Mouse (Mus musculus) forebrain, embryonic 12.5 days (tissue): Measurements from ENCODE around the gene 4930412O13Rik. TPM values are rescaled to one million over a fixed set of nuclear protein-coding genes. Genes with fewer than 3 reads are reported as not detected.

Source experiments
- ATAC-seq: fragments of 200-750 bp; cut with Nextera tagmentation; 2 replicates; pipeline ENCODE4 v1.8.0; 2017; ENCODE audit warnings: moderate TSS enrichment; ENCODE audit not compliant: low FRiP score
- H3K27ac ChIP-seq: fragments of 300-500 bp; sonication (generic); 2 replicates; pipeline ENCODE4 v1.5.1; 2016; ENCODE audit warnings: mild to moderate bottlenecking
- H3K27me3 ChIP-seq: fragments of 300-500 bp; sonication (generic); 2 replicates; pipeline ENCODE4 v1.6.1; 2016; ENCODE audit warnings: mild to moderate bottlenecking
- H3K36me3 ChIP-seq: fragments of 300-500 bp; sonication (generic); replicated peaks from 2 replicates; pipeline ENCODE4 v1.6.1; 2016; ENCODE audit warnings: mild to moderate bottlenecking
- H3K4me1 ChIP-seq: fragments of 300-500 bp; sonication (generic); 2 replicates; pipeline ENCODE4 v1.6.1; 2016
- H3K4me2 ChIP-seq: fragments of 300-500 bp; sonication (generic); 2 replicates; pipeline ENCODE4 v1.6.1; 2016; ENCODE audit warnings: mild to moderate bottlenecking, moderate library complexity
- H3K4me3 ChIP-seq: fragments of 300-500 bp; sonication (generic); replicated peaks from 2 replicates; pipeline ENCODE4 v1.5.1; 2016; ENCODE audit warnings: mild to moderate bottlenecking
- H3K9ac ChIP-seq: fragments of 300-500 bp; sonication (generic); 2 replicates; pipeline ENCODE4 v1.6.1; 2016; ENCODE audit warnings: mild to moderate bottlenecking
- H3K9me3 ChIP-seq: fragments of 300-500 bp; sonication (generic); 2 replicates; pipeline ENCODE4 v1.6.1; 2016
- WGBS: fragments of 180-500 bp; shearing (Covaris S2); methylation state at CpG from one replicate; pipeline ENCODE4 v1.1.7; 2016; 5-methylcytosine and 5-hydroxymethylcytosine counted together
- polyA plus RNA-seq: library from polyadenylated mRNA; unstranded; fragments of >200 nt; fragmentation: Nextera tagmentation; extraction: Ambion mirVana; gene quantifications from 2 replicates; pipeline ENCODE4 v1.2.1, GENCODE M21; 2016

4930412O13Rik gene
- polyA plus RNA-seq, 1 experiment from 2014 or later, result 0.45 TPM

- Histone ChIP-seq H3K4me2 (no peak overlapping the region), H3K9me3 (no peaks in the 10 kb centered on the region), H3K36me3 (no peaks in the 10 kb centered on the region), H3K4me3 (no peak overlapping the region), H3K9ac (no peak overlapping the region), H3K4me1 (peaks cover 16% of the 10 kb centered on the region), H3K27ac (no peak overlapping the region), H3K27me3 (peaks cover 95% of the 10 kb centered on the region)
- WGBS, result 4% methylated on average over 8 of the region's 8 CpGs
- ATAC-seq, result no peak
Observed at GRCm38 (mm10) chr2:9890251-9890650, 9.2 kb downstream of the 4930412O13Rik start.

- Histone ChIP-seq H3K27ac (no peak overlapping the region), H3K36me3 (no peaks in the 10 kb centered on the region), H3K4me2 (no peak overlapping the region), H3K4me1 (peaks cover 22% of the 10 kb centered on the region), H3K9ac (no peak overlapping the region), H3K9me3 (no peaks in the 10 kb centered on the region), H3K4me3 (no peak overlapping the region), H3K27me3 (peaks cover 95% of the 10 kb centered on the region)
- no peak for ATAC-seq
- 3% methylated on average over 5 of the region's 5 CpGs for WGBS
Observed at GRCm38 (mm10) chr2:9890906-9891305, 9.9 kb downstream of the 4930412O13Rik start.

GRCm38 (mm10) chr2:9892541-9892940 is 11.5 kb downstream of the 4930412O13Rik start:
- H3K4me2 ChIP-seq, result no peak overlapping the region
- no peak overlapping the region for H3K4me3 ChIP-seq
- no peaks in the 10 kb centered on the region for H3K9me3 ChIP-seq
- peaks cover 95% of the 10 kb centered on the region for H3K27me3 ChIP-seq
- H3K4me1 ChIP-seq, result peaks cover 31% of the 10 kb centered on the region
- no peak overlapping the region for H3K9ac ChIP-seq
- no peaks in the 10 kb centered on the region for H3K36me3 ChIP-seq
- WGBS, result 4% methylated on average over 7 of the region's 7 CpGs
- no peak for ATAC-seq
- no peak overlapping the region for H3K27ac ChIP-seq

- no peaks in the 10 kb centered on the region for H3K9me3 ChIP-seq
- no peak overlapping the region for H3K4me3 ChIP-seq
- no peak overlapping the region for H3K4me2 ChIP-seq
- H3K27me3 ChIP-seq, result peaks cover 96% of the 10 kb centered on the region
- H3K27ac ChIP-seq, result no peak overlapping the region
- H3K4me1 ChIP-seq, result peaks cover 34% of the 10 kb centered on the region
- no peaks in the 10 kb centered on the region for H3K36me3 ChIP-seq
- peak; percentile 44 for ATAC-seq
- no peak overlapping the region for H3K9ac ChIP-seq
- WGBS, result 7% methylated on average over 6 of the region's 6 CpGs
Observed at GRCm38 (mm10) chr2:9893272-9893953, 12.4 kb downstream of the 4930412O13Rik start.

GRCm38 (mm10) chr2:9894836-9895593 is 14.0 kb downstream of the 4930412O13Rik start:
- Histone ChIP-seq H3K4me1 (peaks cover 30% of the 10 kb centered on the region), H3K9ac (no peak overlapping the region), H3K9me3 (no peaks in the 10 kb centered on the region), H3K27ac (no peak overlapping the region), H3K4me3 (no peak overlapping the region), H3K36me3 (no peaks in the 10 kb centered on the region), H3K27me3 (peaks cover 96% of the 10 kb centered on the region), H3K4me2 (no peak overlapping the region)
- no peak for ATAC-seq
- under 1% methylated on average over 19 of the region's 19 CpGs for WGBS

GRCm38 (mm10) chr2:9896097-9896770 is 15.2 kb downstream of the 4930412O13Rik start:
- Histone ChIP-seq H3K27me3 (peaks cover 90% of the 10 kb centered on the region), H3K4me1 (peaks cover 30% of the 10 kb centered on the region), H3K4me3 (peak overlapping the region; percentile 16; the same call in 1 of the 2 replicates), H3K9ac (no peak overlapping the region), H3K36me3 (no peaks in the 10 kb centered on the region), H3K27ac (no peak overlapping the region), H3K4me2 (peak overlapping the region; percentile 15; the same call in 1 of the 2 replicates), H3K9me3 (no peaks in the 10 kb centered on the region)
- 1% methylated on average over 22 of the region's 22 CpGs for WGBS
- no peak for ATAC-seq

- Histone ChIP-seq H3K27me3 (peaks cover 87% of the 10 kb centered on the region), H3K4me3 (no peak overlapping the region), H3K4me1 (peaks cover 30% of the 10 kb centered on the region), H3K9ac (no peak overlapping the region), H3K27ac (no peak overlapping the region), H3K4me2 (no peak overlapping the region), H3K36me3 (no peaks in the 10 kb centered on the region), H3K9me3 (no peaks in the 10 kb centered on the region)
- peak; percentile 34; the same call in 1 of the 2 replicates for ATAC-seq
- WGBS, result under 1% methylated on average over 8 of the region's 8 CpGs
Observed at GRCm38 (mm10) chr2:9897846-9898245, 16.8 kb downstream of the 4930412O13Rik start.

- Histone ChIP-seq H3K4me3 (no peak overlapping the region), H3K27ac (no peak overlapping the region), H3K27me3 (peaks cover 42% of the 10 kb centered on the region), H3K36me3 (no peaks in the 10 kb centered on the region), H3K9me3 (no peaks in the 10 kb centered on the region), H3K4me1 (no peaks in the 10 kb centered on the region), H3K9ac (no peak overlapping the region), H3K4me2 (no peak overlapping the region)
- WGBS, result 75% methylated on average over 14 of the region's 14 CpGs
- no peak for ATAC-seq
Observed at GRCm38 (mm10) chr2:9903854-9904560, 23.0 kb downstream of the 4930412O13Rik start.

GRCm38 (mm10) chr2:9905995-9906394 is 24.9 kb downstream of the 4930412O13Rik start:
- H3K36me3 ChIP-seq, result no peaks in the 10 kb centered on the region
- no peak for ATAC-seq
- H3K27ac ChIP-seq, result no peak overlapping the region
- H3K4me3 ChIP-seq, result no peak overlapping the region
- 9% methylated on average over 11 of the region's 11 CpGs for WGBS
- no peak overlapping the region for H3K9ac ChIP-seq
- H3K4me2 ChIP-seq, result peak overlapping the region; percentile 21
- H3K9me3 ChIP-seq, result no peaks in the 10 kb centered on the region
- no peaks in the 10 kb centered on the region for H3K4me1 ChIP-seq
- peaks cover 28% of the 10 kb centered on the region for H3K27me3 ChIP-seq

- no peak overlapping the region for H3K27ac ChIP-seq
- no peaks in the 10 kb centered on the region for H3K27me3 ChIP-seq
- no peak overlapping the region for H3K4me2 ChIP-seq
- 91% methylated on average over 9 of the region's 9 CpGs for WGBS
- no peak overlapping the region for H3K9ac ChIP-seq
- H3K9me3 ChIP-seq, result no peaks in the 10 kb centered on the region
- no peak for ATAC-seq
- H3K4me3 ChIP-seq, result no peak overlapping the region
- H3K36me3 ChIP-seq, result peaks cover 18% of the 10 kb centered on the region
- no peaks in the 10 kb centered on the region for H3K4me1 ChIP-seq
Observed at GRCm38 (mm10) chr2:9917602-9918001, 36.5 kb downstream of the 4930412O13Rik start.

- no peak for ATAC-seq
- Histone ChIP-seq H3K9me3 (no peaks in the 10 kb centered on the region), H3K9ac (no peak overlapping the region), H3K4me1 (no peaks in the 10 kb centered on the region), H3K27me3 (no peaks in the 10 kb centered on the region), H3K4me2 (no peak overlapping the region), H3K27ac (no peak overlapping the region), H3K36me3 (peaks cover 23% of the 10 kb centered on the region), H3K4me3 (no peak overlapping the region)
- WGBS, result 93% methylated on average over 17 of the region's 17 CpGs
Observed at GRCm38 (mm10) chr2:9918691-9919471, 37.8 kb downstream of the 4930412O13Rik start.
